Mouse (Mus musculus) cerebellum, adult 18-20 months (tissue): Measurements from ENCODE around the gene Hk2.
A peak's percentile ranks its signal among the peaks of the same experiment; 100 is the strongest.
"Not testable (repeated sequence)": the region's sequence is repeated elsewhere in the genome, so short reads cannot be mapped to it uniquely, and the experiment has no call there.

Experiments
- DNase-seq, 2 experiments: peaks; one replicate each; pipeline ENCODE4 v3.0.0; 2021

Gene Hk2

GRCm38 (mm10) chr6:82737634-82738540 is 36.4 kb downstream of the Hk2 start:
- DNase-seq: no peak

GRCm38 (mm10) chr6:82736626-82737600 is 37.3 kb downstream of the Hk2 start:
- DNase-seq: no peak

- no peak for DNase-seq
Measured at GRCm38 (mm10) chr6:82735347-82735746, 38.9 kb downstream of the Hk2 start.

GRCm38 (mm10) chr6:82728635-82729034 is 45.6 kb downstream of the Hk2 start:
- no peak for DNase-seq

GRCm38 (mm10) chr6:82727206-82727605 is 47.0 kb downstream of the Hk2 start:
- no peak for DNase-seq

GRCm38 (mm10) chr6:82723321-82723720 is 50.9 kb downstream of the Hk2 start:
- no peak for DNase-seq

GRCm38 (mm10) chr6:82716126-82716525 is 58.1 kb downstream of the Hk2 start:
- no peak for DNase-seq

- no peak for DNase-seq
Measured at GRCm38 (mm10) chr6:82715653-82716052, 58.6 kb downstream of the Hk2 start.

GRCm38 (mm10) chr6:82715253-82715652 is 59.0 kb downstream of the Hk2 start:
- no peak for DNase-seq

- DNase-seq: no peak
Measured at GRCm38 (mm10) chr6:82714841-82715240, 59.4 kb downstream of the Hk2 start.

- peak; percentile 62 to 69 for DNase-seq
Measured at GRCm38 (mm10) chr6:82714243-82714642, 60.0 kb downstream of the Hk2 start.

GRCm38 (mm10) chr6:82707742-82708141 is 66.5 kb downstream of the Hk2 start:
- no peak for DNase-seq

- DNase-seq: no peak
Measured at GRCm38 (mm10) chr6:82707241-82707640, 67.0 kb downstream of the Hk2 start.

- no peak for DNase-seq
Measured at GRCm38 (mm10) chr6:82705221-82705620, 69.0 kb downstream of the Hk2 start, which contains the start of gene Pole4. Gene Pole4, minus strand, starts transcription at chr6:82705365.

- DNase-seq: no peak
Measured at GRCm38 (mm10) chr6:82703710-82704109, 70.5 kb downstream of the Hk2 start.

- DNase-seq: peak; percentile 81 to 88
Measured at GRCm38 (mm10) chr6:82702593-82703017, 71.6 kb downstream of the Hk2 start.

- no peak for DNase-seq
Measured at GRCm38 (mm10) chr6:82701296-82701695, 73.0 kb downstream of the Hk2 start.

- no peak for DNase-seq
Measured at GRCm38 (mm10) chr6:82699831-82700230, 74.4 kb downstream of the Hk2 start.

GRCm38 (mm10) chr6:82696736-82697135 is 77.5 kb downstream of the Hk2 start:
- DNase-seq: no peak

GRCm38 (mm10) chr6:82694668-82695067 is 79.6 kb downstream of the Hk2 start:
- no peak for DNase-seq

GRCm38 (mm10) chr6:82689474-82689873 is 84.8 kb downstream of the Hk2 start:
- DNase-seq: no peak

GRCm38 (mm10) chr6:82688586-82688985 is 85.7 kb downstream of the Hk2 start:
- DNase-seq: not testable (repeated sequence)

- no peak for DNase-seq
Measured at GRCm38 (mm10) chr6:82684136-82684535, 90.1 kb downstream of the Hk2 start.
